Mouse (Mus musculus): ENCODE measurements around the gene Chchd6. TPM values are rescaled to one million over a fixed set of nuclear protein-coding genes. Genes with fewer than 3 reads are reported as not detected.

Gene Chchd6
- polyA plus RNA-seq, 1 experiment: 28.8 TPM

GRCm38 (mm10) chr6:89364342-89364741 is 231.1 kb downstream of the Chchd6 start:
- Histone ChIP-seq H3ac (ENCODE audit: control insufficient read depth, insufficient read length) (no peak overlapping the region), H3K27me3 (ENCODE audit: control insufficient read depth, insufficient read depth, insufficient read length) (no peaks in the 10 kb centered on the region), H3K79me2 (ENCODE audit: control insufficient read depth, insufficient read depth) (peaks cover 24% of the 10 kb centered on the region), H3K4me3 (no peak overlapping the region), H3K36me3 (ENCODE audit: control insufficient read depth, insufficient read depth) (no peaks in the 10 kb centered on the region), H3K4me2 (ENCODE audit: low read depth) (peak overlapping the region; percentile 24)
- TF ChIP-seq POLR2A (IDR thresholded peaks at IDR 0.05; ENCODE audit: insufficient read length, low read depth) (no peak), E2F4 (IDR thresholded peaks at IDR 0.05; ENCODE audit: insufficient read depth) (no peak), POLR2AphosphoS2 (IDR thresholded peaks at IDR 0.05; ENCODE audit: insufficient read length, low read depth) (no peak), USF1 (IDR thresholded peaks at IDR 0.05; ENCODE audit: low read depth) (no peak), TCF3 (IDR thresholded peaks at IDR 0.05; ENCODE audit: insufficient read length, low read depth) (peak; percentile 23), TCF12 (IDR thresholded peaks at IDR 0.05; ENCODE audit: insufficient read depth, poor library complexity, severe bottlenecking) (peak; percentile 17), MYOG (IDR thresholded peaks at IDR 0.05; ENCODE audit: control insufficient read depth in 1 of 3, insufficient read depth in 1 of 3, insufficient read length in 2 of 3, low read depth in 2 of 3) (peak in 1 of 3 experiments; percentile 85), SRF (IDR thresholded peaks at IDR 0.05; ENCODE audit: control insufficient read depth, insufficient read length, low read depth) (no peak), CEBPB (IDR thresholded peaks at IDR 0.05; ENCODE audit: insufficient read depth, poor library complexity, severe bottlenecking) (no peak), REST (IDR thresholded peaks at IDR 0.05; ENCODE audit: insufficient read depth, insufficient read length) (no peak), MYOD1 (IDR thresholded peaks at IDR 0.05; ENCODE audit: control insufficient read depth in 1 of 3, insufficient read length in 2 of 3, low read depth in 2 of 3) (peak in 2 of 3 experiments; percentile 79 to 90), MAX (IDR thresholded peaks at IDR 0.05; ENCODE audit: low read depth) (no peak)

DNA sequence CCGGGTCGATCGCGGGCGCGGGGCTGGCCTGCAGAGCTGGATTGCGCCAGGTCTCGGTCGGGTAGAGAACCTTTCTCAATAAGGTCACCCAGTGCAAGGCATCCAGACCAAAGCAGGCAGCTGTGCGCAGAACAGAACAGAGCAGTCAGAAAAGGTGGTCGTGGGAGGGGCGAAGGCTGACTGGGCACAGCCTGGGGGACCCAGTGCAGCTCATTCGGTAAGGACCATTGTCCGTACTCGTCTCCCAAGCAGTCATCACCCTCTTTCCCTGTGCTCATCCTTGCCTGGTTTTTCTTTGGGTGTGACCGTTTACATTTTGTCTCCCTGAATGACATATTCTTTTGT is 232.4 kb downstream of the Chchd6 start:
- Histone ChIP-seq H3K27me3 (ENCODE audit: control insufficient read depth, insufficient read depth, insufficient read length) (no peaks in the 10 kb centered on the region), H3K79me2 (ENCODE audit: control insufficient read depth, insufficient read depth) (peaks cover 37% of the 10 kb centered on the region), H3ac (ENCODE audit: control insufficient read depth, insufficient read length) (no peak overlapping the region), H3K4me3 (no peak overlapping the region), H3K36me3 (ENCODE audit: control insufficient read depth, insufficient read depth) (no peaks in the 10 kb centered on the region), H3K4me2 (ENCODE audit: low read depth) (peak overlapping the region; percentile 76)
- TF ChIP-seq POLR2AphosphoS2 (IDR thresholded peaks at IDR 0.05; ENCODE audit: insufficient read length, low read depth) (no peak), POLR2A (IDR thresholded peaks at IDR 0.05; ENCODE audit: insufficient read length, low read depth) (no peak), CEBPB (IDR thresholded peaks at IDR 0.05; ENCODE audit: insufficient read depth, poor library complexity, severe bottlenecking) (no peak), USF1 (IDR thresholded peaks at IDR 0.05; ENCODE audit: low read depth) (no peak), TCF3 (IDR thresholded peaks at IDR 0.05; ENCODE audit: insufficient read length, low read depth) (no peak), SRF (IDR thresholded peaks at IDR 0.05; ENCODE audit: control insufficient read depth, insufficient read length, low read depth) (no peak), TCF12 (IDR thresholded peaks at IDR 0.05; ENCODE audit: insufficient read depth, poor library complexity, severe bottlenecking) (no peak)

DNA sequence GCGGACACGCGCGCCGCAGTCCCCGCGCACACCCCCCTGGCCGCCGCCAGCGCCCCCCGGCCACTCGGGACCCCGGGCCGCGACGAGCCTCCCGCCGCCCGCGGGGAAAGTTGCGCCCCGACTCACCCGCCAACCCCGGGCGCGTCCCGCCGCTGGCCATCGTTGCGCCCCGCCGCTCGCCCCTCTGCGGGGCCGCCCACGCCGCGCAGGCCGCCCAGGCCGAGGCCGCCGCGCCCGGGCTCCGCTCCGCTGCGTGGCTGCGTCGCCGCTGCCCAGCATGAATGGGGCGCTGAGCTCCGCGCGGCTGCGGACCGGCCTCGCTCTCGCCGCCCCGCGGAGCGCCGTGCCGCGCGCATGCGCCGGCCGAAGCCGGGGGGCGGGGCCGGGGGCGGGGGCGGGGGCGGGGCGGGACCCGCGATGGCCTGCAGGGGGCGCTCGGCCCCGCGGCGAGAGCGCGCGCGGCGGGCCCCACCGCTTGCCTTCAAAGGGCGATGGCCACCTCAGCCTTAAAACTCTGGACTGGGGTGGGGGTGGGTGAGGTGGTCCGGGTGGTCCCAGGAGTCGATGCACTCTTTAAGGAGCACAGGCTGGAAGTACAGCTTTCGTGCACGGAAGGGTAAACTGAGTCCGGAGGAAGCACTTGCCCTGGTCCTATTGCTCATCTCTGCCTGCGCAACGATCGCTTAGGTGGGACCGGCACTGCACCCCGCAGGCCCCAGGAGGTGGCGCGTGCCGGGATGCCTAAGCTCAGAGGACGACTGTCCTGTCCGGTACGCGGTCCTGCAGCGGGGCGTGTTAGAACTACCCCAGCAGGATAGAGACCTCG is 233.0 kb downstream of the Chchd6 start, which contains the start of gene Plxna1:
Plxna1 (minus strand) TSS at position 340 of the 826 bp plus-strand sequence.
- peak within 1 kb of the TSS; percentile 96 for H3ac ChIP-seq (ENCODE audit: control insufficient read depth, insufficient read length)
- H3K36me3 ChIP-seq (ENCODE audit: control insufficient read depth, insufficient read depth): no peaks in the 10 kb centered on the region
- peaks cover 42% of the 10 kb centered on the region for H3K79me2 ChIP-seq (ENCODE audit: control insufficient read depth, insufficient read depth)
- no peaks in the 10 kb centered on the region for H3K27me3 ChIP-seq (ENCODE audit: control insufficient read depth, insufficient read depth, insufficient read length)
- TF ChIP-seq MYOD1 (IDR thresholded peaks at IDR 0.05; ENCODE audit: control insufficient read depth in 1 of 3, insufficient read length in 2 of 3, low read depth in 2 of 3) (peak in 1 of 3 experiments; percentile 29), SRF (IDR thresholded peaks at IDR 0.05; ENCODE audit: control insufficient read depth, insufficient read length, low read depth) (no peak), CEBPB (IDR thresholded peaks at IDR 0.05; ENCODE audit: insufficient read depth, poor library complexity, severe bottlenecking) (no peak), REST (IDR thresholded peaks at IDR 0.05; ENCODE audit: insufficient read depth, insufficient read length) (peak; percentile 39), MYOG (IDR thresholded peaks at IDR 0.05; ENCODE audit: control insufficient read depth in 1 of 3, insufficient read depth in 1 of 3, insufficient read length in 2 of 3, low read depth in 2 of 3) (peak in 1 of 3 experiments; percentile 58), MAX (IDR thresholded peaks at IDR 0.05; ENCODE audit: low read depth) (no peak), USF1 (IDR thresholded peaks at IDR 0.05; ENCODE audit: low read depth) (no peak), E2F4 (IDR thresholded peaks at IDR 0.05; ENCODE audit: insufficient read depth) (no peak), TCF3 (IDR thresholded peaks at IDR 0.05; ENCODE audit: insufficient read length, low read depth) (peak; percentile 45), TCF12 (IDR thresholded peaks at IDR 0.05; ENCODE audit: insufficient read depth, poor library complexity, severe bottlenecking) (no peak), POLR2AphosphoS2 (IDR thresholded peaks at IDR 0.05; ENCODE audit: insufficient read length, low read depth) (peak; percentile 90), POLR2A (IDR thresholded peaks at IDR 0.05; ENCODE audit: insufficient read length, low read depth) (peak; percentile 94)
- peak within 1 kb of the TSS; percentile 73 for H3K4me3 ChIP-seq
- H3K4me2 ChIP-seq (ENCODE audit: low read depth): peak within 1 kb of the TSS; percentile 96

- peak overlapping the region; percentile 73 for H3K4me3 ChIP-seq
- H3K27me3 ChIP-seq (ENCODE audit: control insufficient read depth, insufficient read depth, insufficient read length): no peaks in the 10 kb centered on the region
- TF ChIP-seq TCF12 (IDR thresholded peaks at IDR 0.05; ENCODE audit: insufficient read depth, poor library complexity, severe bottlenecking) (no peak), POLR2AphosphoS2 (IDR thresholded peaks at IDR 0.05; ENCODE audit: insufficient read length, low read depth) (peak; percentile 23), MAX (IDR thresholded peaks at IDR 0.05; ENCODE audit: low read depth) (no peak), MYOD1 (IDR thresholded peaks at IDR 0.05; ENCODE audit: control insufficient read depth in 1 of 3, insufficient read length in 2 of 3, low read depth in 2 of 3) (no peak), POLR2A (IDR thresholded peaks at IDR 0.05; ENCODE audit: insufficient read length, low read depth) (peak; percentile 9)
- H3ac ChIP-seq (ENCODE audit: control insufficient read depth, insufficient read length): peak overlapping the region; percentile 96
- H3K36me3 ChIP-seq (ENCODE audit: control insufficient read depth, insufficient read depth): no peaks in the 10 kb centered on the region
- peaks cover 51% of the 10 kb centered on the region for H3K79me2 ChIP-seq (ENCODE audit: control insufficient read depth, insufficient read depth)
- H3K4me2 ChIP-seq (ENCODE audit: low read depth): peak overlapping the region; percentile 96
These were observed 233.8 kb downstream of the Chchd6 start for GRCm38 (mm10) chr6:89361418-89362280.
